Mouse (Mus musculus): ENCODE data around the gene Flnb. TPM values are rescaled to one million over a fixed set of nuclear protein-coding genes. Genes with fewer than 3 reads are reported as not detected.

Gene Flnb
- polyA plus RNA-seq, 1 experiment from 2014 or later = 16.5 TPM

DNA sequence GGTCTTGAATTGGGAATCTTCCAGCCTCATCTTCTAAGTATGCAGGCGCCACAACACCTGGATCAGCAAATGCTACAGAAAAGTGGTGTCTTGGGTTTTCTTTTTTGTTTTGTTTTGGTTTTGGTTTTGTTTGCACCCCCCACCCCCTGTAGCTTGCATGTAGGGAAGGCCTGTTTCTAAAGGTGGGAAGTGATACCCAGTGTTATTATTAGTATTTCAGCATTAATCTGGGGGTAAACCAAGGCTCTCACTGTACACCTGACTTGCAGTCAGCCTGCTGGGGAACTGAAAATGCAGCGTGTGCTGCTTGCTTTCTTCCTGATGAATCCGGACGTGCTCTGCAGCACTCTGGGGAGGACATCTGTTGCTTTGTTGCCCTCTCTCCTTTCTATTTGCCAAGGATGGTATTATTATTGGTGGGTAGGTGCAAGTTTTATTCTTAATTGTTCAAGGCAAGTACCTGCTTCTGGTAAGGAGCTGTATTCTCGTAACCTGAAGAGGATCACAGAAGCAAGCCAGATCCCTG lies 20.9 kb downstream of the Flnb start:
- H3K4me1 ChIP-seq (replicated peaks; ENCODE audit: control insufficient read depth, insufficient read depth, low read length) = no peaks in the 10 kb centered on the region
- no peaks in the 10 kb centered on the region for H3K9me3 ChIP-seq (ENCODE audit: control insufficient read depth, low read length)
- no peak for ATAC-seq (ENCODE audit: low FRiP score)
- no peak for DNase-seq (ENCODE audit: low spot score)
- no peak overlapping the region for H3K4me3 ChIP-seq (ENCODE audit: low read depth, low read length)
- H3K9ac ChIP-seq (ENCODE audit: low read depth, low read length) = no peak overlapping the region
- no peaks in the 10 kb centered on the region for H3K27me3 ChIP-seq (ENCODE audit: control insufficient read depth, insufficient read depth, low read length)
- no peak overlapping the region for H3K27ac ChIP-seq (ENCODE audit: low read depth, low read length)
- H3K36me3 ChIP-seq (ENCODE audit: control insufficient read depth, insufficient read depth, low read length) = no peaks in the 10 kb centered on the region
- no peak overlapping the region for H3K4me2 ChIP-seq (replicated peaks; ENCODE audit: low read depth, low read length)
- 87% methylated on average over 5 of the region's 5 CpGs for WGBS

- DNase-seq (ENCODE audit: low spot score) = no peak
Measured at GRCm38 (mm10) chr14:7839950-7840514, 22.3 kb downstream of the Flnb start.

GRCm38 (mm10) chr14:7842631-7843332 lies 25.0 kb downstream of the Flnb start:
- Histone ChIP-seq H3K36me3 (ENCODE audit: control insufficient read depth, insufficient read depth, low read length) (no peaks in the 10 kb centered on the region), H3K9ac (ENCODE audit: low read depth, low read length) (no peak overlapping the region), H3K27ac (ENCODE audit: low read depth, low read length) (no peak overlapping the region), H3K4me1 (replicated peaks; ENCODE audit: control insufficient read depth, insufficient read depth, low read length) (no peaks in the 10 kb centered on the region), H3K4me2 (replicated peaks; ENCODE audit: low read depth, low read length) (no peak overlapping the region), H3K9me3 (ENCODE audit: control insufficient read depth, low read length) (no peaks in the 10 kb centered on the region), H3K4me3 (ENCODE audit: low read depth, low read length) (no peak overlapping the region), H3K27me3 (ENCODE audit: control insufficient read depth, insufficient read depth, low read length) (no peaks in the 10 kb centered on the region)
- 80% methylated on average over 15 of the region's 15 CpGs for WGBS
- no peak for DNase-seq (ENCODE audit: low spot score)
- ATAC-seq (ENCODE audit: low FRiP score) = no peak

More at GRCm38 (mm10) chr14:7839950-7840514, 22.3 kb downstream of the Flnb start:
- no peaks in the 10 kb centered on the region for H3K36me3 ChIP-seq (ENCODE audit: control insufficient read depth, insufficient read depth, low read length)
- H3K9me3 ChIP-seq (ENCODE audit: control insufficient read depth, low read length) = no peaks in the 10 kb centered on the region
- no peak for ATAC-seq (ENCODE audit: low FRiP score)
- H3K4me1 ChIP-seq (replicated peaks; ENCODE audit: control insufficient read depth, insufficient read depth, low read length) = no peaks in the 10 kb centered on the region
- no peak overlapping the region for H3K4me3 ChIP-seq (ENCODE audit: low read depth, low read length)
- WGBS = 59% methylated on average over 8 of the region's 8 CpGs
- no peak overlapping the region for H3K4me2 ChIP-seq (replicated peaks; ENCODE audit: low read depth, low read length)
- no peak overlapping the region for H3K9ac ChIP-seq (ENCODE audit: low read depth, low read length)
- H3K27me3 ChIP-seq (ENCODE audit: control insufficient read depth, insufficient read depth, low read length) = no peaks in the 10 kb centered on the region
- no peak overlapping the region for H3K27ac ChIP-seq (ENCODE audit: low read depth, low read length)

- Histone ChIP-seq H3K36me3 (ENCODE audit: control insufficient read depth, insufficient read depth, low read length) (no peaks in the 10 kb centered on the region), H3K9ac (ENCODE audit: low read depth, low read length) (no peak overlapping the region), H3K9me3 (ENCODE audit: control insufficient read depth, low read length) (no peaks in the 10 kb centered on the region), H3K4me2 (replicated peaks; ENCODE audit: low read depth, low read length) (no peak overlapping the region), H3K27ac (ENCODE audit: low read depth, low read length) (no peak overlapping the region), H3K4me1 (replicated peaks; ENCODE audit: control insufficient read depth, insufficient read depth, low read length) (no peaks in the 10 kb centered on the region; the same call in 1 of the 2 replicates), H3K4me3 (ENCODE audit: low read depth, low read length) (no peak overlapping the region), H3K27me3 (ENCODE audit: control insufficient read depth, insufficient read depth, low read length) (no peaks in the 10 kb centered on the region)
- ATAC-seq (ENCODE audit: low FRiP score) = no peak
- 79% methylated on average over 4 of the region's 4 CpGs for WGBS
- no peak for DNase-seq (ENCODE audit: low spot score)
Measured at GRCm38 (mm10) chr14:7846696-7847095, 28.9 kb downstream of the Flnb start.

- no peak overlapping the region for H3K4me3 ChIP-seq (ENCODE audit: low read depth, low read length)
- H3K36me3 ChIP-seq (ENCODE audit: control insufficient read depth, insufficient read depth, low read length) = no peaks in the 10 kb centered on the region
- no peaks in the 10 kb centered on the region; the same call in 1 of the 2 replicates for H3K4me1 ChIP-seq (replicated peaks; ENCODE audit: control insufficient read depth, insufficient read depth, low read length)
- no peak overlapping the region for H3K4me2 ChIP-seq (replicated peaks; ENCODE audit: low read depth, low read length)
- H3K27ac ChIP-seq (ENCODE audit: low read depth, low read length) = no peak overlapping the region
- H3K9ac ChIP-seq (ENCODE audit: low read depth, low read length) = no peak overlapping the region
- peak; percentile 25 for DNase-seq (ENCODE audit: low spot score)
- ATAC-seq (ENCODE audit: low FRiP score) = no peak
- H3K27me3 ChIP-seq (ENCODE audit: control insufficient read depth, insufficient read depth, low read length) = no peaks in the 10 kb centered on the region
- H3K9me3 ChIP-seq (ENCODE audit: control insufficient read depth, low read length) = no peaks in the 10 kb centered on the region
- WGBS = 26% methylated on average over 5 of the region's 5 CpGs
Measured at GRCm38 (mm10) chr14:7847746-7848232, 30.0 kb downstream of the Flnb start.

- H3K4me2 ChIP-seq (replicated peaks; ENCODE audit: low read depth, low read length) = no peak overlapping the region
- no peaks in the 10 kb centered on the region for H3K27me3 ChIP-seq (ENCODE audit: control insufficient read depth, insufficient read depth, low read length)
- no peaks in the 10 kb centered on the region; the same call in 1 of the 2 replicates for H3K4me1 ChIP-seq (replicated peaks; ENCODE audit: control insufficient read depth, insufficient read depth, low read length)
- no peak overlapping the region for H3K4me3 ChIP-seq (ENCODE audit: low read depth, low read length)
- DNase-seq (ENCODE audit: low spot score) = no peak
- no peaks in the 10 kb centered on the region for H3K36me3 ChIP-seq (ENCODE audit: control insufficient read depth, insufficient read depth, low read length)
- no peak for ATAC-seq (ENCODE audit: low FRiP score)
- H3K9ac ChIP-seq (ENCODE audit: low read depth, low read length) = no peak overlapping the region
- 85% methylated on average over 3 of the region's 3 CpGs for WGBS
- no peak overlapping the region for H3K27ac ChIP-seq (ENCODE audit: low read depth, low read length)
- H3K9me3 ChIP-seq (ENCODE audit: control insufficient read depth, low read length) = no peaks in the 10 kb centered on the region
Measured at GRCm38 (mm10) chr14:7850913-7851312, 33.2 kb downstream of the Flnb start.

GRCm38 (mm10) chr14:7851543-7852065 lies 33.8 kb downstream of the Flnb start:
- ATAC-seq (ENCODE audit: low FRiP score) = no peak
- Histone ChIP-seq H3K4me3 (ENCODE audit: low read depth, low read length) (no peak overlapping the region), H3K9me3 (ENCODE audit: control insufficient read depth, low read length) (no peaks in the 10 kb centered on the region), H3K27ac (ENCODE audit: low read depth, low read length) (no peak overlapping the region), H3K36me3 (ENCODE audit: control insufficient read depth, insufficient read depth, low read length) (no peaks in the 10 kb centered on the region), H3K4me2 (replicated peaks; ENCODE audit: low read depth, low read length) (no peak overlapping the region), H3K4me1 (replicated peaks; ENCODE audit: control insufficient read depth, insufficient read depth, low read length) (no peaks in the 10 kb centered on the region; the same call in 1 of the 2 replicates), H3K27me3 (ENCODE audit: control insufficient read depth, insufficient read depth, low read length) (no peaks in the 10 kb centered on the region), H3K9ac (ENCODE audit: low read depth, low read length) (no peak overlapping the region)
- WGBS = 10% methylated on average over 5 of the region's 5 CpGs
- DNase-seq (ENCODE audit: low spot score) = peak; percentile 16

DNA sequence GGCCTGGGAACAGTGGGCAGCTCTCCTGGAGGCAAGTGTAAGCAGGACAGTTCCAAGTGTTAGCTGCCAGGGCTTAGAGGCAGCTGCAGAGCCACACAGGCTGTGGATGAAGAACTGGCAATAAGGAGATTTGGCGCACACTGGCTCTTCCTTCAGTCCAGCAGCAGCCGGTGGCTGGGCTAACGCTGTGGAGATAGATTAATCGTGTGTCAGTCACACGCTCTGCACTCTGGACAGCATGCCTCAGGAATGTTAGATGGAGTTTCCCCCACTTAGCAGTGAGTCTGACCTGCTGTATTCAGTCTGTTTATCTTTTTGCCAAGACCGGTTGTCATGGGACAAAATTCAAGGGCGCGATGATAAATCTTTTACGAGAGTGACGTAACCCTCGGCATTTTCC lies 35.9 kb downstream of the Flnb start:
- Histone ChIP-seq H3K9ac (ENCODE audit: low read depth, low read length) (no peak overlapping the region), H3K4me1 (replicated peaks; ENCODE audit: control insufficient read depth, insufficient read depth, low read length) (no peaks in the 10 kb centered on the region), H3K9me3 (ENCODE audit: control insufficient read depth, low read length) (no peaks in the 10 kb centered on the region), H3K4me2 (replicated peaks; ENCODE audit: low read depth, low read length) (no peak overlapping the region), H3K4me3 (ENCODE audit: low read depth, low read length) (no peak overlapping the region), H3K36me3 (ENCODE audit: control insufficient read depth, insufficient read depth, low read length) (no peaks in the 10 kb centered on the region), H3K27ac (ENCODE audit: low read depth, low read length) (no peak overlapping the region), H3K27me3 (ENCODE audit: control insufficient read depth, insufficient read depth, low read length) (no peaks in the 10 kb centered on the region)
- ATAC-seq (ENCODE audit: low FRiP score) = no peak
- no peak for DNase-seq (ENCODE audit: low spot score)
- WGBS = 65% methylated on average over 11 of the region's 11 CpGs
